Mouse (Mus musculus): ENCODE measurements around the gene Ahdc1.

Gene Ahdc1

GRCm38 (mm10) chr4:133057389-133058122 lies 46.5 kb downstream of the Ahdc1 start:
- peak; percentile 75 to 84 for DNase-seq

- DNase-seq, result no peak
Observed at GRCm38 (mm10) chr4:133058123-133058453, 47.0 kb downstream of the Ahdc1 start.

GRCm38 (mm10) chr4:133058513-133059480 lies 47.7 kb downstream of the Ahdc1 start:
- DNase-seq, result no peak

GRCm38 (mm10) chr4:133060702-133061101 lies 49.6 kb downstream of the Ahdc1 start:
- no peak for DNase-seq

GRCm38 (mm10) chr4:133061798-133062197 lies 50.7 kb downstream of the Ahdc1 start:
- no peak for DNase-seq

GRCm38 (mm10) chr4:133062286-133062685 lies 51.2 kb downstream of the Ahdc1 start:
- no peak for DNase-seq

GRCm38 (mm10) chr4:133063203-133063602 lies 52.1 kb downstream of the Ahdc1 start:
- no peak for DNase-seq

- DNase-seq, result peak in 1 of 2 experiments; percentile 71
Observed at GRCm38 (mm10) chr4:133063799-133064198, 52.7 kb downstream of the Ahdc1 start.

GRCm38 (mm10) chr4:133064791-133065190 lies 53.7 kb downstream of the Ahdc1 start:
- DNase-seq, result no peak

GRCm38 (mm10) chr4:133065894-133066386 lies 54.9 kb downstream of the Ahdc1 start:
- no peak for DNase-seq

- DNase-seq, result no peak
Observed at GRCm38 (mm10) chr4:133068400-133069138, 57.5 kb downstream of the Ahdc1 start.

- DNase-seq, result no peak
Observed at GRCm38 (mm10) chr4:133070388-133070787, 59.3 kb downstream of the Ahdc1 start.

GRCm38 (mm10) chr4:133070821-133071372 lies 59.8 kb downstream of the Ahdc1 start:
- DNase-seq, result no peak

GRCm38 (mm10) chr4:133073192-133073591 lies 62.1 kb downstream of the Ahdc1 start:
- no peak for DNase-seq

- DNase-seq, result peak; percentile 56 to 67
Observed at GRCm38 (mm10) chr4:133074070-133074819, 63.2 kb downstream of the Ahdc1 start.

GRCm38 (mm10) chr4:133074894-133075572 lies 64.0 kb downstream of the Ahdc1 start:
- DNase-seq, result no peak

GRCm38 (mm10) chr4:133078947-133079346 lies 67.9 kb downstream of the Ahdc1 start:
- DNase-seq, result no peak

- DNase-seq, result no peak
Observed at GRCm38 (mm10) chr4:133079416-133080113, 68.5 kb downstream of the Ahdc1 start.

- no peak for DNase-seq
Observed at GRCm38 (mm10) chr4:133080862-133081261, 69.8 kb downstream of the Ahdc1 start.

GRCm38 (mm10) chr4:133082216-133082773 lies 71.2 kb downstream of the Ahdc1 start:
- DNase-seq, result peak; percentile 59 to 61
